Mouse (Mus musculus): ENCODE measurements around the gene Trub2. TPM values are rescaled to one million over a fixed set of nuclear protein-coding genes. Genes with fewer than 3 reads are reported as not detected.

Trub2 gene
- polyA plus RNA-seq, 1 experiment: 42.8 TPM

DNA sequence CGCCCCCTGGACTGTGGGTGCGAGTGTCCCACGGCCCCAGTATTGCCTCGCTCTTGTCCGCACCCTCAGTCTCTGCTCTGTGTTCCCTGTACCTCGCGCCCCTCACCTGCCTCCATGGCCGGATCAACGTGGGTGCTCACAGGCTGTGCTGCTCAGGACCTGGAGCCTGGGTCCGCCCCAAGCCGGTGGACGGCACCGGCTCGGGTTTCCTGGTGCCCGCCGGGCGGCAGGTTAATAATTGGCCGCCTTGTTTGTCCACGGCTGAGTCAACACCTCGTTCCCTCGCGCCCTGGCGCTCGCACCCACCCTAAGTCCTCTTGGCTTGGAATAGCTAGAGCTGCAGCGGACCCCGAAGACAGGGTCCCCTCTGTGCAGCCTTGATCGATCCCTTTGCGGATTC is 36.8 kb downstream of the Trub2 start, which contains the start of gene Gm13420:
Gene Gm13420 (minus strand): TSS at position 189 of the 400 bp plus-strand sequence.
- TF ChIP-seq CTCF (IDR thresholded peaks at IDR 0.05; ENCODE audit: borderline replicate concordance, insufficient read depth, low read depth, low read length) (no peak), POLR2A (IDR thresholded peaks at IDR 0.05; ENCODE audit: borderline replicate concordance, insufficient read depth, low read length) (no peak)
- no peak within 1 kb of the TSS for H3K27ac ChIP-seq (ENCODE audit: insufficient read depth, low read length)
- no peak within 1 kb of the TSS for H3K4me3 ChIP-seq (replicated peaks; ENCODE audit: insufficient read depth, low read depth, low read length)
- no peaks in the 10 kb centered on the region for H3K4me1 ChIP-seq (ENCODE audit: control insufficient read depth, insufficient read depth, low read length)
- peaks cover 1% of the 10 kb centered on the region; the same call in 1 of the 2 replicates for H3K27me3 ChIP-seq (ENCODE audit: control insufficient read depth, insufficient read depth, low read length)
- WGBS: 6% methylated on average over 28 of the region's 28 CpGs
- DNase-seq: no peak

DNA sequence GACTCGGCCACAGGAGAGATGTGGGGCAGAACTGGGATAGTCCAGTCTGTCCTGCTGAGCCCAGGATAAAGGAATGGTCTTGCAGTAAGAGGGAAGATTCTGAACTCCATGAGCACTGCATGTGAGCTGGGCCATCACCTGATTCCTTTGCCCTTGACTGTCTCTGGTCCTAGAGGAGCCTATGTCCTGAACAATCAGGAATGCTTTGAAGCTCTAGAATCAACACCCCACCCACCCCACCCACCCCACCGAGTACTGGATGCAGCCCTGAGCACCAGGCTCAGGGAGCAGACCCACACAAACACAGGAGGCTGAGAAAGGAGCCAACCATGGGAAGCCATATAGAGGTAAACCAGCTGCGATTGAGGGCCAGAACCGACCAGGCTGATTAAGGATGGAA is 39.8 kb downstream of the Trub2 start:
- Histone ChIP-seq H3K4me3 (replicated peaks; ENCODE audit: insufficient read depth, low read depth, low read length) (no peak overlapping the region), H3K4me1 (ENCODE audit: control insufficient read depth, insufficient read depth, low read length) (no peaks in the 10 kb centered on the region), H3K27ac (ENCODE audit: insufficient read depth, low read length) (no peak overlapping the region), H3K27me3 (ENCODE audit: control insufficient read depth, insufficient read depth, low read length) (peaks cover 1% of the 10 kb centered on the region; the same call in 1 of the 2 replicates)
- no peak for TF ChIP-seq CTCF (IDR thresholded peaks at IDR 0.05; ENCODE audit: borderline replicate concordance, insufficient read depth, low read depth, low read length)
- no peak for TF ChIP-seq POLR2A (IDR thresholded peaks at IDR 0.05; ENCODE audit: borderline replicate concordance, insufficient read depth, low read length)
- WGBS: 72% methylated on average over 4 of the region's 4 CpGs
- DNase-seq: no peak

DNA sequence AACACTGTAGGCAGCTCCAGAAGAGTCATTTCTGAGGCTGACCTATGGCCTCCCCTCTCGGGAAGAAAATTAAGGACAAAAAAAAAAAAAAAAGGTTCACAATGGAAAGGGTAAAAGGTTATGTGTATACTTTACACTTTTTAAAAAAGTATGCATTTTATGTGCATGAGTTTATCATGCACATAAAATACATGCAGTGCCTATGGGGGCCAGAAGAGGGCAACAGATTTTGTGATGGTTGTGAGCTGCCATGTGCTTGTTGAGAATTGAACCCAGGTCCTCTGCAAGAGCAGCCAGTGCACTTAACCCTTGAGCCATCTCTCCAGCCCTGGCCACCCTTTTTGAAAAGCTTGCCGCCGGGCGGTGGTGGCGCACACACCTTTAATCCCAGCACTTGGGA is 40.5 kb downstream of the Trub2 start:
- H3K27me3 ChIP-seq (ENCODE audit: control insufficient read depth, insufficient read depth, low read length): peaks cover 1% of the 10 kb centered on the region; the same call in 1 of the 2 replicates

DNA sequence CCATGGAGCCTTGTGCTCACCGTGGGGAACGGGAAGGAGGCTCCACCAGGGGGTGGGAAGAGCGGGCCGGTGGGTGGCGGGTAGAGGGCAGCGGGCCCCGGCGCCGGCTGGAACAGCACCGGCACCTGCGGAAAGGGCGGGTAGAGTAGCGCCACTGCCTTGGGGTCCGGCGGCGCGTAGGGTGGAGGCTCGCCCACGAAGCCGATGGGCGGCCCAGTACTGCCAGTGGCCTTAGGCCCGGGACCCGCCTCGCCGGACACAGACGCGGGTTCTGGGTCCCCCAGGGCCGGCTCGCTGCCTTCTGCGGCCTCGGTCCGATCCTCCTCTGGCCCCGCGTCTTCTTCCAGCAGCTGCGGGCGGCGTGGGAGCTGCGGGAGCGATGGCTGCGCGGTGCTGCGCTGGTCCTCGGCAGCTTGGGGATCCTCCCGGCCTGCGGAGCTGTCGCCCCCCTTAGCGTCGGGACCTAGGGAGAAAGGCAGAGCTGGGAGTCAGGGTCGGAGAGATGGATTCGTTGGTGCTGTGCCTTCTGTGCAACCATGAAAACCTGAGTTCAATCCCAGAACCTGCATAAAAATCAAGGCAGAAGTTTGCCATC is 41.0 kb downstream of the Trub2 start:
- DNase-seq: peak in 1 of 2 experiments; percentile 43
- peak overlapping the region; percentile 43 for H3K4me3 ChIP-seq (replicated peaks; ENCODE audit: insufficient read depth, low read depth, low read length)
- H3K27ac ChIP-seq (ENCODE audit: insufficient read depth, low read length): no peak overlapping the region
- H3K4me1 ChIP-seq (ENCODE audit: control insufficient read depth, insufficient read depth, low read length): no peaks in the 10 kb centered on the region
- no peak for TF ChIP-seq POLR2A (IDR thresholded peaks at IDR 0.05; ENCODE audit: borderline replicate concordance, insufficient read depth, low read length)
- TF ChIP-seq CTCF (IDR thresholded peaks at IDR 0.05; ENCODE audit: borderline replicate concordance, insufficient read depth, low read depth, low read length): no peak
- WGBS: 2% methylated on average over 50 of the region's 50 CpGs
- H3K27me3 ChIP-seq (ENCODE audit: control insufficient read depth, insufficient read depth, low read length): peaks cover 1% of the 10 kb centered on the region; the same call in 1 of the 2 replicates

More for the DNA sequence above, 40.5 kb downstream of the Trub2 start:
- H3K4me3 ChIP-seq (replicated peaks; ENCODE audit: insufficient read depth, low read depth, low read length): no peak overlapping the region
- H3K4me1 ChIP-seq (ENCODE audit: control insufficient read depth, insufficient read depth, low read length): no peaks in the 10 kb centered on the region
- H3K27ac ChIP-seq (ENCODE audit: insufficient read depth, low read length): no peak overlapping the region
- DNase-seq: no peak
- WGBS: 51% methylated on average over 5 of the region's 5 CpGs
- TF ChIP-seq POLR2A (IDR thresholded peaks at IDR 0.05; ENCODE audit: borderline replicate concordance, insufficient read depth, low read length): no peak
- TF ChIP-seq CTCF (IDR thresholded peaks at IDR 0.05; ENCODE audit: borderline replicate concordance, insufficient read depth, low read depth, low read length): peak; percentile 20; the same call in 1 of the 2 replicates

DNA sequence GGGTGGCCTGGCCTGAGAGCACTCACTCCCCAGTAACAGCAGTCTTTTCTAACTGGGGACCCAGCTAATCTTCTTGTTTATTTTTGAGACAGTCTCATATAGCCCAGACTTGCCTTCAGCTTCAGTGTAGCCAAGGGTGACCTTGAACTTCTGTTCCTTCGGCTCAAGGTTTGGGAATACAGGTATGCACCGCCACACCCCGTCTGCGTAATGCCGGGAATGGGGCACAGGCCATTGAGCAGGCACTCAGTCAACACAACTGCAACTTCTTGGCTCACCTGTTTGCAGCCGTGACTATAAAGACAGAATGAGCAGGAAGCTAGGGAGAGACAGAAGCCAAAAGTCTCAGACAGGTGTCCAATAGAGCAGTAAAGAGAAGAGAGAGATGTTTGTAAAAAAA is 44.0 kb downstream of the Trub2 start:
- Histone ChIP-seq H3K4me3 (replicated peaks; ENCODE audit: insufficient read depth, low read depth, low read length) (no peak overlapping the region), H3K27ac (ENCODE audit: insufficient read depth, low read length) (no peak overlapping the region), H3K27me3 (ENCODE audit: control insufficient read depth, insufficient read depth, low read length) (no peaks in the 10 kb centered on the region), H3K4me1 (ENCODE audit: control insufficient read depth, insufficient read depth, low read length) (no peaks in the 10 kb centered on the region)
- TF ChIP-seq POLR2A (IDR thresholded peaks at IDR 0.05; ENCODE audit: borderline replicate concordance, insufficient read depth, low read length) (no peak), CTCF (IDR thresholded peaks at IDR 0.05; ENCODE audit: borderline replicate concordance, insufficient read depth, low read depth, low read length) (no peak)
- WGBS: 86% methylated on average over 6 of the region's 6 CpGs
- DNase-seq: no peak

DNA sequence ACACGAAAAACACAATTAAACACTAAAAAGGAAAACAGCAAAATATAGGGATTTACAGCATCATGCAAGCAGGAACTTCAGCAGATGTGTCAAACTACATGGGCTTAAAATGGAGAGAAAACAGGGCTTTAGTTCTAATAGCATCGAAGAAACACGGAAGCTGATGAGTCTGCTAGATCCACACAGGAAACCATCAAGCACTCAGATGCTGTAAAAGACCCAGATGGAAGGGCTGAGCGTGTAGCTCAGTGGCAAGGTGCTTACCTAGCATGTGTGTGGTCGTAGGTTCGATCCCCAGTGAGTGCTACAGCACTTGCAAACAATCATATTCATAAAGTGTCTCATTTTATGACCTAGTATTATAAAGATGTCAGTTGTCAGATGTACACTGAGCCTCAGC is 47.1 kb downstream of the Trub2 start:
- H3K4me1 ChIP-seq (ENCODE audit: control insufficient read depth, insufficient read depth, low read length): peaks cover 8% of the 10 kb centered on the region; the same call in 1 of the 2 replicates
- H3K4me3 ChIP-seq (replicated peaks; ENCODE audit: insufficient read depth, low read depth, low read length): no peak overlapping the region
- DNase-seq: no peak
- H3K27me3 ChIP-seq (ENCODE audit: control insufficient read depth, insufficient read depth, low read length): no peaks in the 10 kb centered on the region
- H3K27ac ChIP-seq (ENCODE audit: insufficient read depth, low read length): no peak overlapping the region
- whole genome bisulfite sequencing: 95% methylated on average over 6 of the region's 6 CpGs
- TF ChIP-seq POLR2A (IDR thresholded peaks at IDR 0.05; ENCODE audit: borderline replicate concordance, insufficient read depth, low read length): no peak
- TF ChIP-seq CTCF (IDR thresholded peaks at IDR 0.05; ENCODE audit: borderline replicate concordance, insufficient read depth, low read depth, low read length): no peak

DNA sequence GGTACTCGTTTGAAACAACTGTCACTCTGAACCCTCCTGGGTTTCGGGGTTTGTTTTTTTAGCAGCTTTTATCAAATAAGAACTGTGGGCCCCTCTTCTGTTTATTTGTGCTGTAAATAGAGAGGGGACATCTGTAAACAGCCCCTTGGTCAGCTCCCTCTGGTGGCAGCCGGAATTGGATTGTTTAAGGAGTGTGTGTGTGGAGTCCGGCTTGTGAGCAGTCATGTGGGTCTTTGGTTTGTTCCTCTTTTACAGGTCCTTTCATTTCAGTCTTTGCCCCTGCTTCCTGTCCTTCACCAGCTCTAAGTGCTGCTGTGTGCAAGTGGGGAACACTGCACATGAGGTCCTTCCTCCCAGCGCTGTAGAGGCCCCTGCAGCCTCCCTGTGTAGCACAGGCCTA is 48.9 kb downstream of the Trub2 start:
- no peak for TF ChIP-seq CTCF (IDR thresholded peaks at IDR 0.05; ENCODE audit: borderline replicate concordance, insufficient read depth, low read depth, low read length)
- H3K4me3 ChIP-seq (replicated peaks; ENCODE audit: insufficient read depth, low read depth, low read length): no peak overlapping the region
- no peaks in the 10 kb centered on the region for H3K27me3 ChIP-seq (ENCODE audit: control insufficient read depth, insufficient read depth, low read length)
- no peak for DNase-seq
- WGBS: 74% methylated on average over 5 of the region's 5 CpGs
- peaks cover 8% of the 10 kb centered on the region; the same call in 1 of the 2 replicates for H3K4me1 ChIP-seq (ENCODE audit: control insufficient read depth, insufficient read depth, low read length)
- H3K27ac ChIP-seq (ENCODE audit: insufficient read depth, low read length): no peak overlapping the region

DNA sequence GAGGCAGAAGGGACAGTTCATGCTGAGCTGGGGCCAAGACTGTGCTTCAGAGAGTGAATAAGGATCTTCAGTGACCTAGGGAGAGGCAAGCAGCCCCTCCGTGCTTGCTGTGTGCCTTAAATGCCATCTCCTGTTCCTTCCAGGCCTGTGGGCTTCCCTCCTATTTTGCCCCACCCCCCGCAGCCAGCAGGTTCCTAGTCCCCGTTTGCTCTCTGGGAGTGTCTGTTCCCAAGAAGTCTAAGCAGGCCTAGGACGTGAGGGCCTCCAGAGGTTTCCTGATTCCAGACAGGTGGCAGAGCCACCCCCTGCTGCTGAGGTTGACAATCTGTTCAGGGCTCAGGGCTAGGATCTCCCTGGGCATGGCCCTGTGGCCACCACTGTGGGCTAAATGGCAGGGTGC is 49.5 kb downstream of the Trub2 start:
- no peak overlapping the region for H3K4me3 ChIP-seq (replicated peaks; ENCODE audit: insufficient read depth, low read depth, low read length)
- no peak for TF ChIP-seq CTCF (IDR thresholded peaks at IDR 0.05; ENCODE audit: borderline replicate concordance, insufficient read depth, low read depth, low read length)
- no peak for TF ChIP-seq POLR2A (IDR thresholded peaks at IDR 0.05; ENCODE audit: borderline replicate concordance, insufficient read depth, low read length)
- no peak for DNase-seq
- H3K27ac ChIP-seq (ENCODE audit: insufficient read depth, low read length): no peak overlapping the region
- no peaks in the 10 kb centered on the region for H3K27me3 ChIP-seq (ENCODE audit: control insufficient read depth, insufficient read depth, low read length)
- peaks cover 8% of the 10 kb centered on the region; the same call in 1 of the 2 replicates for H3K4me1 ChIP-seq (ENCODE audit: control insufficient read depth, insufficient read depth, low read length)
- 49% methylated on average over 4 of the region's 4 CpGs for WGBS

Data from cerebellum, adult 2 months (tissue).